Mouse (Mus musculus) midbrain, embryonic 15.5 days (tissue): Measurements from ENCODE around the gene Gfm2. TPM values are rescaled to one million over a fixed set of nuclear protein-coding genes. Genes with fewer than 3 reads are reported as not detected.
"Not testable (repeated sequence)": the region's sequence is repeated elsewhere in the genome, so short reads cannot be mapped to it uniquely, and the experiment has no call there.

ENCODE experiments used
- ATAC-seq: fragments of 200-750 bp; cut with Nextera tagmentation; replicated peaks from 2 replicates; pipeline ENCODE4 v1.8.0; 2017; ENCODE audit warnings: moderate TSS enrichment
- H3K27ac ChIP-seq: fragments of 300-500 bp; sonication (generic); 2 replicates; pipeline ENCODE4 v1.5.1; 2015; ENCODE audit warnings: mild to moderate bottlenecking, inconsistent platforms
- H3K27me3 ChIP-seq: fragments of 300-500 bp; sonication (generic); replicated peaks from 2 replicates; pipeline ENCODE4 v1.6.1; 2015; ENCODE audit warnings: inconsistent platforms
- H3K36me3 ChIP-seq: fragments of 300-500 bp; sonication (generic); replicated peaks from 2 replicates; pipeline ENCODE4 v1.6.1; 2015; ENCODE audit warnings: inconsistent platforms
- H3K4me1 ChIP-seq: fragments of 300-500 bp; sonication (generic); 2 replicates; pipeline ENCODE4 v1.6.1; 2015; ENCODE audit warnings: inconsistent platforms
- H3K4me2 ChIP-seq: fragments of 300-500 bp; sonication (generic); 2 replicates; pipeline ENCODE4 v1.6.1; 2015; ENCODE audit warnings: inconsistent platforms, mild to moderate bottlenecking, moderate library complexity
- H3K4me3 ChIP-seq: fragments of 300-500 bp; sonication (generic); 2 replicates; pipeline ENCODE4 v1.5.1; 2015; ENCODE audit warnings: mild to moderate bottlenecking, inconsistent platforms
- H3K9ac ChIP-seq: fragments of 300-500 bp; sonication (generic); 2 replicates; pipeline ENCODE4 v1.6.1; 2015; ENCODE audit warnings: mild to moderate bottlenecking, inconsistent platforms
- H3K9me3 ChIP-seq: fragments of 300-500 bp; sonication (generic); 2 replicates; pipeline ENCODE4 v1.6.1; 2016; ENCODE audit warnings: inconsistent platforms
- WGBS: fragments of 180-500 bp; shearing (Covaris S2); methylation state at CpG from one replicate; pipeline ENCODE4 v1.1.7; 2015; ENCODE audit warnings: mixed read lengths; 5-methylcytosine and 5-hydroxymethylcytosine counted together
- polyA plus RNA-seq: library from polyadenylated mRNA; unstranded; fragments of >200 nt; fragmentation: Nextera tagmentation; extraction: Ambion mirVana; gene quantifications from 2 replicates; pipeline ENCODE4 v1.2.1, GENCODE M21; 2015

Gfm2 gene
- 31.4 and 36.4 TPM in 2 replicates for polyA plus RNA-seq

DNA sequence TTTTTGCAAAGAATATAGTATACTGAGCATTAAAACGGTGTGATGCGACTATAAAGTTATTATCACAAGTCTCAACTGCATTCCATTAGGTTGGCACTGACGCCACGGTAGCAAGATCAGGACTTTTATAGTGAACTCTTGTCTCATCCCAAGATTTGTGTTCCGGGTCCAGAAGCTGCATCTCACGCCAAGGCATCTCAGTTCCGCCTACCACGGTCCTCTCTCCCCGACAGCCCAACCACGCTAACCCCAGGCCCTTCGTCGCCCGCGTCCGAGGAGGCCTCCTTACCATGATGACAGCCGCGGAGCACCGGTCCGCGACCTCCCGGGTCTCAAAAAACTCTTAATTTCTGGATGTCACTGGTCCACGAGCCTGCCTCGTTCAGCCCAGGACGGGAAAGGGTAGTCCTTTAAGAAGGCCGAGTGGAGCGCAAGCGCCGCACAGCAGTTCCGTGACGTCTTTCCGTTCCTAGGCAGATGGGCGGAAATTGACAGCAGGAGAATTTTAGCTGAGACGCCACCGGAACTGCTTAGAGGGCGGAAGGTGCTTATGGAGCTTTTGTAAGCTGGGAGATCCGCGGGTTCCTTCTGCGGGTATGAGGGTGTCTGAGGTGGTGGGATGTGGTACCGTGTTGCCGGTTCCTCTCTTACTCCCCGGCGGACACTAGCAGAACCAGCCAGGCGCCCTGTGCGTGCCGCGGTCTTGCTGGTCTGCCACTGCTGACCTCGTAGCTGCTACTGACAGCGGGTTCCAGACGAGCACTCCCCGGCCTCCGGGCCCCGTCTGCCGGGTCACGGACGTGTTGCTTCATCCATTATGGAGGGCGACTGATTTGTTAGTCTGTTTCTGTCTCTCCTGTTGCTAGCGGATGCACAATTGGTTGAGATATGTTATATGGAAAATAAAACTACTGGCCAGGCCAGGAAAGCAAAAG lies at the start of gene Gfm2, which contains the start of gene Nsa2:
Gene Gfm2 (plus strand): TSS at position 472 of the 935 bp plus-strand sequence.
Gene Nsa2 (minus strand): TSS at position 472 of the 935 bp plus-strand sequence.
- WGBS = under 1% methylated on average over 57 of the region's 57 CpGs
- Histone ChIP-seq H3K27me3 (no peaks in the 10 kb centered on the region), H3K27ac (peak within 1 kb of the TSS; percentile 94), H3K4me3 (peak within 1 kb of the TSS; percentile 96), H3K4me1 (peaks cover 15% of the 10 kb centered on the region), H3K36me3 (peaks cover 12% of the 10 kb centered on the region), H3K9me3 (no peaks in the 10 kb centered on the region), H3K4me2 (peak within 1 kb of the TSS; percentile 73), H3K9ac (peak within 1 kb of the TSS; percentile 95)
- peak; percentile 99 for ATAC-seq

DNA sequence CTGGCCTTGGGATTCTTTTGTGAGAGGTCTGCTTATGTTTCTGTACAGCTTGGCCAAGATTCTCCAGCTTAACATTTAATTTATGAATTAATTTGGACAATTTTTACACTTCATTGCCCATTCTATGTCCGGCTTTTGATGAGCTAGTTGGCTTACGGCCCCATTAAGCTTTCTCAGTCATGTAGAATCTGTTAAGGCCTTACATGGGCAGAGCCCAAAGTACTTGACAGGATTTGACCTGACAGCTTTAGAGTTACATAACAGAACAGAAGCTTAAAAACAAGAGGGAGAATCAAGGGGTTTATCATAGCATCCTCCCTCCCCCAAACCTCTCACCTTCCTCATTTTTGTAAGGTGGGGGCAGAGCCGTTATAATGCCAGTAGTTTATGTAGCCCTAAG lies 49.6 kb upstream of the Gfm2 start:
- ATAC-seq = no peak
- WGBS = 49% methylated on average over 3 of the region's 3 CpGs
- H3K36me3 ChIP-seq = no peaks in the 10 kb centered on the region; the same call in 1 of the 2 replicates

DNA sequence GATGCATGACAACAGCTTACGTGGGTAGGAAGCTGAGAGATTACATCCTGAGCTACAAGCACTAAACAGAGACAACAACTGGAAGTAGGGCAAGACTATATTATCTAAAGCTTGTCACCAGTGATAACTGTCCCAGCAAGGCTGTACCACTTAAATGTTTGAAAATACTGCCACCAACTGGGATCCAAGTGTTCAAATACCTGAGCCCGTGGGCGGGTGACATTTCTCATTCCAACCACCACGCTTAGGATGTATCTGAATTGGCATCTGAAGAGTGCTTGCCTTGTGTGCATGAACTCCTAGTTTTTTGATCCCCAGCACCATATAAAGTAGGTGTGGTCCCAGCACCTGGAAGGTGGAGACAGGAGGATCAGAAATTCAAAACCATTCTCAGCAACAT lies 42.0 kb upstream of the Gfm2 start:
- WGBS = 88% methylated on average over 4 of the region's 4 CpGs
- no peak overlapping the region for H3K27ac ChIP-seq
- H3K36me3 ChIP-seq = peaks cover 7% of the 10 kb centered on the region
- H3K27me3 ChIP-seq = no peaks in the 10 kb centered on the region
- no peak overlapping the region for H3K4me3 ChIP-seq
- H3K4me2 ChIP-seq = no peak overlapping the region
- H3K4me1 ChIP-seq = no peaks in the 10 kb centered on the region
- H3K9me3 ChIP-seq = no peaks in the 10 kb centered on the region
- no peak for ATAC-seq
- no peak overlapping the region for H3K9ac ChIP-seq

More for the DNA sequence above, 49.6 kb upstream of the Gfm2 start:
- Histone ChIP-seq H3K4me2 (no peak overlapping the region), H3K27ac (no peak overlapping the region), H3K4me1 (no peaks in the 10 kb centered on the region), H3K9ac (no peak overlapping the region), H3K4me3 (no peak overlapping the region), H3K27me3 (no peaks in the 10 kb centered on the region), H3K9me3 (no peaks in the 10 kb centered on the region)

DNA sequence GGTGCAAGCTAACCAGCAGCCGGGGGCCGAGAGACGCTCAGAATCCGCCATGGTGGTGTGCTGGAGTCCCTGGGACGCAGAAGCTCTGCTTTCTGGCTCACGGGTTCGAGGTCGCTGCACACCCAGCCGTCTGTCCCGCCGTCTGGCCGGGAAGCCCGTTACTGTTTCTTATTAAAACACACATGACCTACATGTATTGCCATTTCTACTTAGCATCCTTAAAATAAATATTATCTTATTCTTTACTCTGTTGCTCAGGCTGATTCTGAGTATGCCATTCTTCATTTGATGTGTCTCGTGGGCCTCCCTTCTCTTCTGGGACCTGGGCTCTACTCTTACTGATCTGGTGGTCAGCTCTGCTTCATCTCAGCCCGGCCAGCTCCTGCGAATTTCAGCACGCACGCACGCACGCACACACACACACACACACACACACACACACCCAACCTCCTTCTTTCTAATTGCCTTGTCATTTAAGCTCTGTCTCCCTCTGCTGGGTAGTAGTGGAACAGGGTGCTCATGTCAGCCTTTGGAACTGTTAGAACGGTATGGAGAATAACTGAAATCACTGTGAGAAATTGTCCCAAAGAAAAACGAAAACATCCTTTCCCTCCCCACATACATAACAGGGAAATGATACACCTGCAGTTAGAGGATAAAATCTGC lies 38.4 kb upstream of the Gfm2 start, which contains the start of gene Gm6169:
Gene Gm6169 (minus strand): TSS at position 51 of the 666 bp plus-strand sequence.
- Histone ChIP-seq H3K9ac (no peak within 1 kb of the TSS), H3K36me3 (peaks cover 7% of the 10 kb centered on the region), H3K4me1 (no peaks in the 10 kb centered on the region), H3K9me3 (no peaks in the 10 kb centered on the region), H3K4me3 (no peak within 1 kb of the TSS), H3K27me3 (no peaks in the 10 kb centered on the region), H3K4me2 (no peak within 1 kb of the TSS), H3K27ac (no peak within 1 kb of the TSS)
- ATAC-seq = peak; percentile 60; the same call in 1 of the 2 replicates
- 78% methylated on average over 22 of the region's 22 CpGs for WGBS

DNA sequence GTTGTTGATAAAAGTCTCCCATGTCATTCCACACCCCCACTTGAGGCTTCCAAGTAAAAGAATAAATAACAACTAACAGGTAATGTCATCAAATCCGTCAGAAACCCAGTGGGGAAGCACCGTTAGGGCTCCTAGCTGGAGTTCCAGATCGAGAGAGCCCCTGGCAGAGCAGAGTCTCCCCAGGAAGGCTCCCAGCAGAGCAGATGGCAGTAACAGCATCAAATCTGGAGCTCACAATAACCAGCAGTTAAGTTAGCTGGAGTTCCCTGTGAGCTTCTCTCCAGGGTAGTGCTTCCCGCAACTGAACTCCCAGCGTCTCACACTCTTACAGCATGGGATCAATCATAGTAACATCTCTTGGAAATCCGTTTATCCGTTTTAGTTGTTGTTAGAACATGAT lies 32.7 kb upstream of the Gfm2 start:
- 67% methylated on average over 7 of the region's 7 CpGs for WGBS
- no peaks in the 10 kb centered on the region for H3K27me3 ChIP-seq
- ATAC-seq = no peak

DNA sequence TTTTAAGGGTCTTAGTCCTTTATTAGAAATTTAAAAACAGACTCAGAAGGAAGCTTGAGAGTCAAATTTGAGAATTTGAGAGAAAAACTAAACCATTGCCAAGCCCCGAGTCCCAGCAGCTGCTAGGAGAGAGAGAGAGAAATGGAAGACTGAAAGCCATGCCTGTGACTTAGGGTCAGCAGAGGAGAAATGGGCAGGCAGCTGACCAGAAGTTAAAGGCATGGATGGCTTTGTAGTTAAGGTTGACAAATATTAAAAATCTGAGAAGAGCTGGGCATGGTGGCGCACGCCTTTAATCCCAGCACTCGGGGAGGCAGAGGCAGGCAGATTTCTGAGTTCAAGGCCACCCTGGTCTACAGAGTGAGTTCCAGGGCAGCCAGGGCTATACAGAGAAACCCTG lies 30.0 kb upstream of the Gfm2 start:
- H3K27me3 ChIP-seq, ATAC-seq, H3K4me2 ChIP-seq, H3K27ac ChIP-seq, H3K9me3 ChIP-seq, H3K9ac ChIP-seq, H3K4me3 ChIP-seq, H3K4me1 ChIP-seq: not testable (repeated sequence)
- H3K36me3 ChIP-seq = peaks cover 13% of the 10 kb centered on the region; the same call in 1 of the 2 replicates
- 95% methylated on average over 4 of the region's 4 CpGs for WGBS

More for the DNA sequence above, 32.7 kb upstream of the Gfm2 start:
- H3K9me3 ChIP-seq = no peaks in the 10 kb centered on the region
- no peaks in the 10 kb centered on the region for H3K4me1 ChIP-seq
- no peak overlapping the region for H3K27ac ChIP-seq
- no peak overlapping the region for H3K4me3 ChIP-seq
- H3K36me3 ChIP-seq = peaks cover 3% of the 10 kb centered on the region; the same call in 1 of the 2 replicates
- no peak overlapping the region for H3K4me2 ChIP-seq
- H3K9ac ChIP-seq = no peak overlapping the region

DNA sequence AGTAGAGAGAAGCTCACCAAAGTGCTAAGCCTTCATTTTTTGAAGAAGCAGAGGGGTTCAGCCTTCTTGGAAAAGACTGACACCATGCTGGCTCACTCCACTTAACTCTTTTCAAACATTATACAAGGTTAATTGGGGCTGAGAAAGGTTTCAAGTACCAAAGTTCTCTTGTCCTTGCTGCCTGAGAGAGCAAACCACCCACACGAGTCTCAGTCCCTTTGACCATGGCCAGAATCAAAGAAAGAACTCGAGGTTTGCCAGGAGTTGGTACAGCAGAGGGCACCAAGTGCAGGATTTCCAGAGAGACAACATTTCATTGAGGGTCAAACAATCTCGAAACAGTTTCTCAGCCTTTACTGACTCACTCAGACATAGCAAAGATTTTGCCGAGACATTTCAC lies 28.7 kb upstream of the Gfm2 start:
- WGBS = 83% methylated on average over 4 of the region's 4 CpGs
- Histone ChIP-seq H3K27me3 (no peaks in the 10 kb centered on the region), H3K4me3 (no peak overlapping the region), H3K36me3 (peaks cover 17% of the 10 kb centered on the region; the same call in 1 of the 2 replicates), H3K9me3 (no peaks in the 10 kb centered on the region), H3K9ac (no peak overlapping the region), H3K27ac (no peak overlapping the region), H3K4me2 (no peak overlapping the region), H3K4me1 (no peaks in the 10 kb centered on the region)
- ATAC-seq = no peak

DNA sequence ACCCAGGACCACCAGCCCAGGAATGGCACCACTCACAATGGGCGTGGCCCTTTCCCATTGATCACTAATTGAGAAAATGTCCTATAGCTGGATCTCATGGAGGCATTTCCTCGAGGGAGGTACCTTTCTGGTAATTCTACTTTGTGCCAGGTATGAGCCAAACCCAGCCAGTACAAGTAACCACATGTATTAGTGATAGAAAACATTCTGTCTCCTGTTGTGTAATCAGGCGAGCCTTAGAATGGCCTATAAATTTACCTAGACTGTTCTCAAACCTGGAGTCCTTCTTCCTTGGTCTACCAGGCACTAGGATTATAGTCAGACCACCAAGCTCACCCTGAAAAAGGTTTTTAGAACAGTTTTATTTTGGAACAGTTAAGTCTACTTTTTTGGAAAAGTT lies 16.4 kb upstream of the Gfm2 start:
- Histone ChIP-seq H3K9ac (no peak overlapping the region), H3K4me1 (no peaks in the 10 kb centered on the region), H3K27me3 (no peaks in the 10 kb centered on the region), H3K27ac (no peak overlapping the region), H3K4me2 (no peak overlapping the region), H3K4me3 (no peak overlapping the region), H3K9me3 (no peaks in the 10 kb centered on the region), H3K36me3 (peaks cover 35% of the 10 kb centered on the region; the same call in 1 of the 2 replicates)
- ATAC-seq = no peak
- 79% methylated on average over 3 of the region's 3 CpGs for WGBS

DNA sequence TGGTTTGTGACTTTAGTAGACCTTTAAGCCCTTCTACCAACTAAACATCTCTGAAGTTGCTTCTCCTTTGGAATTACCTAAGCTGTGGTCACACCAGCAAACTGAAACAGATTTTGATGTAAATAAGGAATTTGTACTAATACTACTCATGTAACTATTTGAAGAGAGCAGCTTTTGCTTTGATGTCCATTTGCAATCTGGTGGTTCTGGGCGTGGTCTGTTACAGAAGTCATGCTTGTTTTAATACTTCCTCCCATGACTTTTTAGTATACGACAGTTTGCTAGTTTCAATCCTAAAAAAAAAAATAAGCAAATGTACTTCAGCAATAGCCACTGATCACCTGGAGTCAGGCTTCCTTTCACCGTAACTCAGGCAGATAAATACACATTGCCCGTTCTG lies 8.1 kb upstream of the Gfm2 start:
- H3K4me2 ChIP-seq, H3K4me3 ChIP-seq, H3K27me3 ChIP-seq, H3K4me1 ChIP-seq, H3K27ac ChIP-seq, H3K9ac ChIP-seq, ATAC-seq, H3K9me3 ChIP-seq: not testable (repeated sequence)
- peaks cover 26% of the 10 kb centered on the region for H3K36me3 ChIP-seq
- WGBS = 88% methylated on average over 4 of the region's 4 CpGs

DNA sequence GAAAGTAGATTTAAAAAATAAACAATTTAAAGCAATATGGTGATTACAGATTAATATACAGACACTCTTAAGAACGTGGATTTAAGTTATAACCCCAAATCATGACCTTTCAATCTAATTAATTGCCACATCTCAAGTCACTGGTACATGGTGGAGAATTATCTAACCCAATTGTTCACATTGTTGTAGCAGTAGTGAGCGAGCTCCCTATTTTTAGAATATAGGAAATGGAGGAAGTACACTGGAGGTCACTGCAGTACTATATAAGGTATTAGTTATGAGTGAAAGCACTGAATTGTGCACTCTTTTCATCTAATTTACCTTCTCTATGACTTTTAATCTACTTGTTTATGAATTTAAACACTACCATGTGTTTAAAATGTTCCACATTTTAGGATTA lies 7.3 kb upstream of the Gfm2 start:
- H3K4me3 ChIP-seq, H3K9me3 ChIP-seq, H3K27ac ChIP-seq, H3K4me1 ChIP-seq, H3K27me3 ChIP-seq, H3K4me2 ChIP-seq, H3K9ac ChIP-seq, ATAC-seq: not testable (repeated sequence)
- H3K36me3 ChIP-seq = peaks cover 29% of the 10 kb centered on the region
- no CpG with 5 or more reads among the region's 2 CpGs for WGBS

DNA sequence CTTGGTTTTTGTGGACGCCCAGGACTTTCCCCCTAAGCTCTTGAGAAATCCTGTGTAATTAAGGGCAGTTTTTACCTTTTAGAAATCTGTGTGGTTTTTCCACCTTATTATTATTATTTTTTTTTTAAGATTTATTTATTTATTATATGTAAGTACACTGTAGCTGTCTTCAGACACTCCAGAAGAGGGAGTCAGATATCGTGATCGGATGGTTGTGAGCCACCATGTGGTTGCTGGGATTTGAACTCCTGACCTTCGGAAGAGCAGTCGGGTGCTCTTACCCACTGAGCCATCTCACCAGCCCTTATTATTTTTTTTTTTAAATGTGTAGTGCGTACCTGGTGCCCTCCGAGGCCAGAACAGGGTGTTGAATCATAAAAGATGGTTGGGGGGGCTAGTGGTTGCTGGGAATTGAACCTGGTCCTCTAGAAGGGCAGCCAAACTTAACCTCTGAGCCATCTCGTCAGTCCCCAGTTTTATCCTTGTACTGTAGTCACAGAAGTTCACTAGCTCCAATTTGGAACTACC lies 731 bp downstream of the Gfm2 start:
- 33% methylated on average over 8 of the region's 8 CpGs for WGBS
- H3K9me3 ChIP-seq, H3K36me3 ChIP-seq, H3K27me3 ChIP-seq: not testable (repeated sequence)
- peaks cover 15% of the 10 kb centered on the region for H3K4me1 ChIP-seq
- H3K4me3 ChIP-seq = peak overlapping the region; percentile 96
- peak overlapping the region; percentile 95 for H3K9ac ChIP-seq
- peak overlapping the region; percentile 94 for H3K27ac ChIP-seq
- ATAC-seq = peak; percentile 19; the same call in 1 of the 2 replicates
- peak overlapping the region; percentile 73 for H3K4me2 ChIP-seq

DNA sequence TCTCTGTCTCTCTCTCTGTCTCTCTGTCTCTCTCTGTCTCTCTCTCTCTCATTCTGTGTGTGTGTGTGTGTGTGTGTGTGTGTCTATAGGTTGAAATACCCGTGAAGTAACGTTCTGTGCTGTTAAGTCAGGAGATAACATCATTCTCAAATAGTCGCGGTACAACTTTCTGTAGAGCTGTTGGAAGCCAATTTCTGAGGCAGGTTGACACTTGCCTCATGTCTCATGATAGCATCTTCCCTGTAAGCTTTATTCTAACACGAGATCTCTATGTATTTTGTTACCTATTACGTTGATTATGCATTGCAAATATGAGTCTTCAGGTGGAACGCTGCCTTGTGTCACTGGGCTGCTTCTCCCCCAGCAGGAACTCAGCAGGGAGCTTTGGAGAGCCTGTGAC lies 4.6 kb downstream of the Gfm2 start:
- Histone ChIP-seq H3K4me1 (peaks cover 8% of the 10 kb centered on the region), H3K9ac (no peak overlapping the region), H3K4me2 (no peak overlapping the region), H3K4me3 (no peak overlapping the region), H3K27me3 (no peaks in the 10 kb centered on the region), H3K9me3 (no peaks in the 10 kb centered on the region), H3K27ac (no peak overlapping the region), H3K36me3 (peaks cover 13% of the 10 kb centered on the region)
- ATAC-seq = no peak
- 86% methylated on average over 7 of the region's 7 CpGs for WGBS
